ENCODE assay signal across 10 mouse cellular contexts in the genomic region with DNA sequence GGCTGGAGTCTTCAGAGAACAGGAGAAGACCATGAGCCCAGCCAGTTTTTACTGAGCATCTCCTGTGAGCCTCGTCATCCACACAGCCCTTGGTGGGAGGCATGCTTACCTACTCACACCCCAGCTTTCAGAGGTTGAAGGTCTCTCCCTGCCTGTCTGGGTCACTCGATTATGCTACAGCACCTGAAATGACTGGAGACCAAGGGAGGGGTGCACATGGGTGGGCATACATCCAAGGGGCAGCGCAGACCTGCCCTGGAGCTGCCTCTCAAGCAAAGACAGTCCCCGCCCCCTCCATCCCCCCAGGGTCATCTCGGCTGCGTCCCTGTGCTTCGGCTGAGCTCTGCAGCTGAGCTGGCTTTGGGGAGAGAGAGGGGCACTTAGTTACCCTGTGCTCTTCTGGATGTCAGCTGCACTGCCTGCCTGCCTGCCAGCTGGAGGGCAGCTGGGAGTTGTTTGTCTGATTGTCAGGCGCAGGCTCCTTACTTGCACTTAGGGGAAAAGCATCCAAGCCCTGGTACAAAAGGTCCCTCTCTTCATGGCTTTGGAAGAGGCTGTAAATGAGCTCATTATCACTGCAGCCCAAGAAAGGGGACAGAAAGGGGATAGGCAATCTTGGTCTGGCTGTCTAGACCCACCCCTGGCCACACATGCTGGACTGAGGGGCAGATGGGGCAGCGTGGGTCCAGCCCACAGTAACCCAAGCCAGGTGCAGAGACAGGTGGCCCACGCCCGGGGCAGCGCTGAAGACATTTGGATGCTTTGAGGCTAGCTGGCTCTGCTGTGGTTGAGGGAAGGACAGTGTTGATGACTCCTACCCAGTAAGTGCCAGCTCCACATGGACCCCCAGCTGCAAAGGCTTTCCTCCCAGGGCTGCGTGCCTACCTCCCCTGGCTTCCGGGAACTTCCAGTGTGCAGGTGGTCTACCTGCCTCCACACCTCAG. TPM values are rescaled to one million over a fixed set of nuclear protein-coding genes. Genes with fewer than 3 reads are reported as not detected.
DNase-seq lines count a peak whose midpoint lies in the region; ATAC-seq and TF ChIP-seq lines count a peak whose summit lies in the region.
"Had no signal": no experiment of that assay in that cellular context is flagged by ENCODE, and none has a peak within 500 bp of the region (broad histone marks: within the 10 kb centered on the region; RNA-seq: fewer than 3 reads in every experiment).

No protein-coding gene starts in this region.

- 64% methylated on average over 14 of the region's 14 CpGs for WGBS in intestine, embryonic 14.5 days
- 73% methylated on average over 14 of the region's 14 CpGs for WGBS in intestine, postnatal 0 days
- 60% methylated on average over 14 of the region's 14 CpGs for WGBS in embryonic facial prominence, embryonic 12.5 days
- WGBS in hindbrain, embryonic 13.5 days: 44% methylated on average over 14 of the region's 14 CpGs
- 52% methylated on average over 14 of the region's 14 CpGs for WGBS in midbrain, embryonic 14.5 days

- no peaks in the 10 kb centered on the region for H3K9me3 ChIP-seq in intestine, embryonic 14.5 days (ENCODE audit: control insufficient read depth, low read length)
- no peaks in the 10 kb centered on the region for H3K9me3 ChIP-seq in intestine, postnatal 0 days (ENCODE audit: control insufficient read depth)
- no peaks in the 10 kb centered on the region for H3K9me3 ChIP-seq in embryonic facial prominence, embryonic 12.5 days
- H3K9me3 ChIP-seq in hindbrain, embryonic 13.5 days: no peaks in the 10 kb centered on the region
- H3K9me3 ChIP-seq in midbrain, embryonic 14.5 days (ENCODE audit: control insufficient read depth, low read length): no peaks in the 10 kb centered on the region
- H3K9me3 ChIP-seq: lung, embryonic 15.5 days had no signal

- ATAC-seq in intestine, embryonic 14.5 days (replicated peaks; ENCODE audit: low FRiP score, low TSS enrichment, low read depth): no peak
- ATAC-seq in intestine, postnatal 0 days: no peak
- no peak for ATAC-seq in embryonic facial prominence, embryonic 12.5 days (ENCODE audit: insufficient number of reproducible peaks, insufficient read depth, low FRiP score, low TSS enrichment)
- ATAC-seq in hindbrain, embryonic 13.5 days (ENCODE audit: low FRiP score): no peak
- ATAC-seq in midbrain, embryonic 14.5 days (ENCODE audit: low FRiP score, low TSS enrichment): peak; percentile 26; the same call in 1 of the 2 replicates
- ATAC-seq in activated CD4-positive, CD25-positive, alpha-beta regulatory T cell, adult 4 months: no peak

- H3K27ac ChIP-seq in intestine, embryonic 14.5 days (ENCODE audit: low read depth): 0 out of 2 replicates have a peak overlapping the region, but pooled peaks have one; percentile 27
- no peak overlapping the region for H3K27ac ChIP-seq in intestine, postnatal 0 days (ENCODE audit: low read depth, low read length)
- peak overlapping the region; percentile 42; the same call in 1 of the 2 replicates for H3K27ac ChIP-seq in embryonic facial prominence, embryonic 12.5 days
- H3K27ac ChIP-seq in hindbrain, embryonic 13.5 days: peak overlapping the region; percentile 82
- H3K27ac ChIP-seq in midbrain, embryonic 14.5 days (replicated peaks; ENCODE audit: low read depth, low read length): peak overlapping the region; percentile 53

- peaks cover 12% of the 10 kb centered on the region for H3K36me3 ChIP-seq in intestine, embryonic 14.5 days (ENCODE audit: control insufficient read depth, insufficient read depth, low read length)
- peaks cover 43% of the 10 kb centered on the region for H3K36me3 ChIP-seq in intestine, postnatal 0 days (ENCODE audit: control insufficient read depth, insufficient read depth)
- H3K36me3 ChIP-seq in embryonic facial prominence, embryonic 12.5 days: peaks cover 20% of the 10 kb centered on the region
- peaks cover 17% of the 10 kb centered on the region for H3K36me3 ChIP-seq in hindbrain, embryonic 13.5 days
- H3K36me3 ChIP-seq in midbrain, embryonic 14.5 days (ENCODE audit: control insufficient read depth, insufficient read depth, low read length): no peaks in the 10 kb centered on the region

- peaks cover 6% of the 10 kb centered on the region; the same call in 1 of the 2 replicates for H3K4me1 ChIP-seq in intestine, embryonic 14.5 days (replicated peaks; ENCODE audit: control insufficient read depth, insufficient read depth, low read length)
- no peaks in the 10 kb centered on the region for H3K4me1 ChIP-seq in intestine, postnatal 0 days (replicated peaks; ENCODE audit: control insufficient read depth, insufficient read depth, low read length)
- H3K4me1 ChIP-seq in embryonic facial prominence, embryonic 12.5 days: peaks cover 30% of the 10 kb centered on the region
- H3K4me1 ChIP-seq in hindbrain, embryonic 13.5 days (replicated peaks): peaks cover 76% of the 10 kb centered on the region
- H3K4me1 ChIP-seq in midbrain, embryonic 14.5 days (ENCODE audit: control insufficient read depth, insufficient read depth, low read length): peaks cover 37% of the 10 kb centered on the region

- DNase-seq in intestine, embryonic 14.5 days (ENCODE audit: low spot score): no peak
- peak; percentile 69 for DNase-seq in midbrain, embryonic 14.5 days
- no peak for DNase-seq in spleen, postnatal 4 days (ENCODE audit: low spot score in 2 of 2)
- DNase-seq in adrenal gland, postnatal 36 days: no peak
- DNase-seq: kidney, adult 9 months had no signal

- no peaks in the 10 kb centered on the region for H3K27me3 ChIP-seq in intestine, embryonic 14.5 days (replicated peaks; ENCODE audit: control insufficient read depth, insufficient read depth, low read length)
- H3K27me3 ChIP-seq in intestine, postnatal 0 days (replicated peaks; ENCODE audit: control insufficient read depth, insufficient read depth, low read length): no peaks in the 10 kb centered on the region
- no peaks in the 10 kb centered on the region for H3K27me3 ChIP-seq in embryonic facial prominence, embryonic 12.5 days
- H3K27me3 ChIP-seq in hindbrain, embryonic 13.5 days: no peaks in the 10 kb centered on the region
- H3K27me3 ChIP-seq in midbrain, embryonic 14.5 days (ENCODE audit: control insufficient read depth, insufficient read depth, low read length): no peaks in the 10 kb centered on the region
- H3K27me3 ChIP-seq: lung, embryonic 15.5 days had no signal

- no peak overlapping the region for H3K4me3 ChIP-seq in intestine, embryonic 14.5 days (ENCODE audit: low read depth, low read length)
- no peak overlapping the region for H3K4me3 ChIP-seq in intestine, postnatal 0 days (ENCODE audit: low read depth, low read length)
- no peak overlapping the region for H3K4me3 ChIP-seq in embryonic facial prominence, embryonic 12.5 days
- no peak overlapping the region for H3K4me3 ChIP-seq in hindbrain, embryonic 13.5 days
- H3K4me3 ChIP-seq in midbrain, embryonic 14.5 days (replicated peaks; ENCODE audit: low read depth, low read length): no peak overlapping the region
- H3K4me3 ChIP-seq: lung, embryonic 15.5 days had no signal

- TF ChIP-seq CTCF in intestine, postnatal 0 days (IDR thresholded peaks at IDR 0.05; ENCODE audit: low read depth): no peak

- H3K9ac ChIP-seq in intestine, embryonic 14.5 days (ENCODE audit: low read length): no peak overlapping the region
- H3K9ac ChIP-seq in intestine, postnatal 0 days (ENCODE audit: low read depth, low read length): no peak overlapping the region
- no peak overlapping the region for H3K9ac ChIP-seq in embryonic facial prominence, embryonic 12.5 days
- peak overlapping the region; percentile 60 for H3K9ac ChIP-seq in hindbrain, embryonic 13.5 days
- H3K9ac ChIP-seq in midbrain, embryonic 14.5 days (replicated peaks; ENCODE audit: low read length): no peak overlapping the region; the same call in 1 of the 2 replicates
- H3K9ac ChIP-seq: lung, embryonic 15.5 days had no signal

- no peak overlapping the region for H3K4me2 ChIP-seq in intestine, embryonic 14.5 days (ENCODE audit: low read length)
- H3K4me2 ChIP-seq in intestine, postnatal 0 days (replicated peaks; ENCODE audit: low read depth): no peak overlapping the region
- no peak overlapping the region for H3K4me2 ChIP-seq in embryonic facial prominence, embryonic 12.5 days (replicated peaks)
- H3K4me2 ChIP-seq in hindbrain, embryonic 13.5 days: no peak overlapping the region
- H3K4me2 ChIP-seq in midbrain, embryonic 14.5 days (ENCODE audit: low read length): no peak overlapping the region
- H3K4me2 ChIP-seq: lung, embryonic 15.5 days had no signal

RNA-seq across cellular contexts. Expression of a gene that starts 43.4 kb away (rescaled TPM):
- 0.73 and 1.4 TPM in 2 replicates for polyA plus RNA-seq in intestine, embryonic 14.5 days (2014; fragmentation: Nextera tagmentation; extraction: Ambion mirVana)
- polyA plus RNA-seq in intestine, postnatal 0 days (2015; fragmentation: Nextera tagmentation; extraction: Ambion mirVana): 1.6 and 1.7 TPM in 2 replicates
- 1.7 and 1.9 TPM in 2 replicates for polyA plus RNA-seq in embryonic facial prominence, embryonic 12.5 days (2016; fragmentation: Nextera tagmentation; extraction: Ambion mirVana)
- 1.4 and 1.7 TPM in 2 replicates for polyA plus RNA-seq in hindbrain, embryonic 13.5 days (2015; fragmentation: Nextera tagmentation; extraction: Ambion mirVana)
- 0.88 and 1.1 TPM in 2 replicates for polyA plus RNA-seq in midbrain, embryonic 14.5 days (2014; fragmentation: Nextera tagmentation; extraction: Ambion mirVana)
- not detected for total RNA-seq in adrenal gland, postnatal 36 days (2021)
- polyA plus RNA-seq in activated CD4-positive, CD25-positive, alpha-beta regulatory T cell, adult 4 months (2017; shearing (Covaris generic)): 1 to 10 TPM; 1.0 to 1.6 TPM
